Mouse (Mus musculus) limb, embryonic 12.5 days (tissue): ENCODE data around the gene Ehbp1l1. TPM values are rescaled to one million over a fixed set of nuclear protein-coding genes. Genes with fewer than 3 reads are reported as not detected.

ENCODE experiments used
- ATAC-seq: fragments of 200-750 bp; cut with Nextera tagmentation; 2 replicates; pipeline ENCODE4 v1.8.0; 2017; ENCODE audit warnings: low read depth, moderate TSS enrichment; ENCODE audit not compliant: insufficient number of reproducible peaks, insufficient read depth, low FRiP score, low TSS enrichment
- H3K27ac ChIP-seq: fragments of 300-500 bp; sonication (generic); 2 replicates; pipeline ENCODE4 v1.5.1; 2016; ENCODE audit warnings: mild to moderate bottlenecking, moderate library complexity
- H3K27me3 ChIP-seq: fragments of 300-500 bp; sonication (generic); 2 replicates; pipeline ENCODE4 v1.6.1; 2016; ENCODE audit warnings: mild to moderate bottlenecking, moderate library complexity
- H3K36me3 ChIP-seq: fragments of 300-500 bp; sonication (generic); 2 replicates; pipeline ENCODE4 v1.6.1; 2016; ENCODE audit warnings: mild to moderate bottlenecking, moderate library complexity
- H3K4me1 ChIP-seq: fragments of 300-500 bp; sonication (generic); replicated peaks from 2 replicates; pipeline ENCODE4 v1.6.1; 2016
- H3K4me2 ChIP-seq: fragments of 300-500 bp; sonication (generic); 2 replicates; pipeline ENCODE4 v1.6.1; 2016; ENCODE audit warnings: mild to moderate bottlenecking, moderate library complexity
- H3K4me3 ChIP-seq: fragments of 300-500 bp; sonication (generic); replicated peaks from 2 replicates; pipeline ENCODE4 v1.5.1; 2016; ENCODE audit warnings: mild to moderate bottlenecking
- H3K9ac ChIP-seq: fragments of 300-500 bp; sonication (generic); replicated peaks from 2 replicates; pipeline ENCODE4 v1.6.1; 2016; ENCODE audit warnings: mild to moderate bottlenecking, moderate library complexity
- H3K9me3 ChIP-seq: fragments of 300-500 bp; sonication (generic); 2 replicates; pipeline ENCODE4 v1.6.1; 2016; ENCODE audit warnings: mild to moderate bottlenecking, moderate library complexity
- WGBS: fragments of 180-500 bp; shearing (Covaris S2); methylation state at CpG from one replicate; pipeline ENCODE4 v1.1.7; 2016; 5-methylcytosine and 5-hydroxymethylcytosine counted together
- polyA plus RNA-seq: library from polyadenylated mRNA; unstranded; fragments of >200 nt; fragmentation: Nextera tagmentation; extraction: Ambion mirVana; gene quantifications from 2 replicates; pipeline ENCODE4 v1.2.1, GENCODE M21; 2016

Ehbp1l1 gene
- polyA plus RNA-seq: 15.9 and 16.5 TPM in 2 replicates

GRCm38 (mm10) chr19:5725767-5726515 lies at the start of gene Ehbp1l1:
Gene Ehbp1l1 (minus strand): TSS chr19:5726317.
- H3K9ac ChIP-seq: peak within 1 kb of the TSS; percentile 63
- peak within 1 kb of the TSS; percentile 96 for H3K4me3 ChIP-seq
- H3K27me3 ChIP-seq: no peaks in the 10 kb centered on the region
- H3K27ac ChIP-seq: peak within 1 kb of the TSS; percentile 76
- ATAC-seq: no peak
- H3K4me2 ChIP-seq: peak within 1 kb of the TSS; percentile 98
- 13% methylated on average over 49 of the region's 49 CpGs for WGBS
- H3K36me3 ChIP-seq: peaks cover 56% of the 10 kb centered on the region
- H3K9me3 ChIP-seq: no peaks in the 10 kb centered on the region
- peaks cover 60% of the 10 kb centered on the region for H3K4me1 ChIP-seq

- Histone ChIP-seq H3K27me3 (no peaks in the 10 kb centered on the region), H3K9me3 (no peaks in the 10 kb centered on the region), H3K9ac (peak within 1 kb of the TSS; percentile 92), H3K4me1 (peaks cover 17% of the 10 kb centered on the region), H3K27ac (peak within 1 kb of the TSS; percentile 87), H3K4me2 (peak within 1 kb of the TSS; percentile 83), H3K36me3 (peaks cover 35% of the 10 kb centered on the region), H3K4me3 (peak within 1 kb of the TSS; percentile 88)
- peak; percentile 91 for ATAC-seq
- WGBS: 1% methylated on average over 63 of the region's 64 CpGs
These were observed 45.1 kb upstream of the Ehbp1l1 start, which contains the start of gene Scyl1 for GRCm38 (mm10) chr19:5770925-5771860. Gene Scyl1 (minus strand): TSS chr19:5771419.

- H3K36me3 ChIP-seq: peaks cover 44% of the 10 kb centered on the region
- H3K9ac ChIP-seq: peak overlapping the region; percentile 92
- H3K27ac ChIP-seq: no peak overlapping the region
- H3K9me3 ChIP-seq: no peaks in the 10 kb centered on the region
- ATAC-seq: no peak
- H3K4me1 ChIP-seq: peaks cover 17% of the 10 kb centered on the region
- no peaks in the 10 kb centered on the region for H3K27me3 ChIP-seq
- WGBS: 54% methylated on average over 9 of the region's 9 CpGs
- H3K4me3 ChIP-seq: peak overlapping the region; percentile 88
- peak overlapping the region; percentile 83 for H3K4me2 ChIP-seq
These were observed 44.2 kb upstream of the Ehbp1l1 start for GRCm38 (mm10) chr19:5770311-5770710.

- Histone ChIP-seq H3K36me3 (peaks cover 73% of the 10 kb centered on the region), H3K9ac (no peak overlapping the region), H3K4me1 (peaks cover 17% of the 10 kb centered on the region), H3K4me3 (no peak overlapping the region), H3K4me2 (no peak overlapping the region), H3K27ac (no peak overlapping the region), H3K27me3 (no peaks in the 10 kb centered on the region), H3K9me3 (no peaks in the 10 kb centered on the region)
- no peak for ATAC-seq
- 85% methylated on average over 4 of the region's 4 CpGs for WGBS
These were observed 41.2 kb upstream of the Ehbp1l1 start for GRCm38 (mm10) chr19:5767271-5767670.

GRCm38 (mm10) chr19:5763163-5763562 lies 37.0 kb upstream of the Ehbp1l1 start:
- Histone ChIP-seq H3K9me3 (no peaks in the 10 kb centered on the region), H3K4me3 (no peak overlapping the region), H3K36me3 (peaks cover 98% of the 10 kb centered on the region), H3K9ac (no peak overlapping the region), H3K27me3 (peaks cover 12% of the 10 kb centered on the region), H3K4me1 (no peaks in the 10 kb centered on the region), H3K4me2 (no peak overlapping the region), H3K27ac (no peak overlapping the region)
- WGBS: 94% methylated on average over 6 of the region's 6 CpGs
- no peak for ATAC-seq

GRCm38 (mm10) chr19:5758878-5759403 lies 32.8 kb upstream of the Ehbp1l1 start:
- 91% methylated on average over 14 of the region's 14 CpGs for WGBS
- peaks cover 86% of the 10 kb centered on the region for H3K36me3 ChIP-seq

GRCm38 (mm10) chr19:5756991-5757636 lies 31.0 kb upstream of the Ehbp1l1 start:
- peaks cover 69% of the 10 kb centered on the region for H3K27me3 ChIP-seq
- H3K36me3 ChIP-seq: peaks cover 74% of the 10 kb centered on the region
- ATAC-seq: no peak
- H3K9ac ChIP-seq: peak overlapping the region; percentile 45
- no peaks in the 10 kb centered on the region for H3K9me3 ChIP-seq
- peak overlapping the region; percentile 29 for H3K4me3 ChIP-seq
- H3K27ac ChIP-seq: no peak overlapping the region
- peak overlapping the region; percentile 50 for H3K4me2 ChIP-seq
- 15% methylated on average over 36 of the region's 36 CpGs for WGBS
- H3K4me1 ChIP-seq: peaks cover 16% of the 10 kb centered on the region

More at GRCm38 (mm10) chr19:5758878-5759403, 32.8 kb upstream of the Ehbp1l1 start:
- H3K4me2 ChIP-seq: no peak overlapping the region
- H3K27ac ChIP-seq: no peak overlapping the region
- H3K4me3 ChIP-seq: no peak overlapping the region
- H3K27me3 ChIP-seq: peaks cover 53% of the 10 kb centered on the region
- ATAC-seq: no peak
- no peaks in the 10 kb centered on the region for H3K9me3 ChIP-seq
- peaks cover 16% of the 10 kb centered on the region for H3K4me1 ChIP-seq
- no peak overlapping the region for H3K9ac ChIP-seq

- WGBS: 10% methylated on average over 28 of the region's 29 CpGs
- Histone ChIP-seq H3K27ac (no peak overlapping the region), H3K9me3 (no peaks in the 10 kb centered on the region), H3K27me3 (peaks cover 76% of the 10 kb centered on the region), H3K4me3 (peak overlapping the region; percentile 29), H3K36me3 (peaks cover 67% of the 10 kb centered on the region), H3K4me2 (peak overlapping the region; percentile 50), H3K4me1 (peaks cover 20% of the 10 kb centered on the region), H3K9ac (peak overlapping the region; percentile 45)
- 0 out of 2 replicates have a peak, but pooled peaks have one; percentile 24 for ATAC-seq
These were observed 30.3 kb upstream of the Ehbp1l1 start for GRCm38 (mm10) chr19:5756321-5756985.

GRCm38 (mm10) chr19:5751742-5752141 lies 25.6 kb upstream of the Ehbp1l1 start:
- Histone ChIP-seq H3K4me3 (no peak overlapping the region; the same call in 1 of the 2 replicates), H3K27me3 (peaks cover 94% of the 10 kb centered on the region), H3K4me2 (peak overlapping the region; percentile 39), H3K27ac (no peak overlapping the region), H3K36me3 (peaks cover 21% of the 10 kb centered on the region; the same call in 1 of the 2 replicates), H3K4me1 (peaks cover 22% of the 10 kb centered on the region), H3K9ac (0 out of 2 replicates have a peak overlapping the region, but pooled peaks have one; percentile 0), H3K9me3 (no peaks in the 10 kb centered on the region)
- WGBS: 7% methylated on average over 20 of the region's 20 CpGs
- ATAC-seq: no peak

GRCm38 (mm10) chr19:5750951-5751350 lies 24.8 kb upstream of the Ehbp1l1 start:
- peak overlapping the region; percentile 39 for H3K4me2 ChIP-seq
- no peaks in the 10 kb centered on the region for H3K9me3 ChIP-seq
- WGBS: 4% methylated on average over 22 of the region's 22 CpGs
- no peak overlapping the region for H3K27ac ChIP-seq
- ATAC-seq: no peak
- no peak overlapping the region for H3K9ac ChIP-seq
- peaks cover 94% of the 10 kb centered on the region for H3K27me3 ChIP-seq
- peaks cover 19% of the 10 kb centered on the region; the same call in 1 of the 2 replicates for H3K36me3 ChIP-seq
- peaks cover 24% of the 10 kb centered on the region for H3K4me1 ChIP-seq
- no peak overlapping the region; the same call in 1 of the 2 replicates for H3K4me3 ChIP-seq
